Mouse (Mus musculus) cerebellum, adult 2 months (tissue): ENCODE measurements at regions not wholly inside any gene's neighbourhood (a gene's known extent, or its start where the extent isn't known, plus 50 kb on each side); places are given as distances from the start of the nearest gene placed in this dataset.

ENCODE experiments used
- DNase-seq, 2 experiments: peaks; one replicate each; pipeline ENCODE4 v3.0.0; 2021
- H3K27ac ChIP-seq: fragments of 200-500 bp; 2 replicates; pipeline ENCODE4 v1.5.1; 2012; ENCODE audit warnings: low read length, control low read depth, inconsistent platforms; ENCODE audit not compliant: insufficient read depth
- H3K27me3 ChIP-seq: fragments of 200-500 bp; 2 replicates; pipeline ENCODE4 v1.6.1; 2012; ENCODE audit warnings: inconsistent platforms, mild to moderate bottlenecking, low read length, moderate library complexity; ENCODE audit not compliant: control insufficient read depth, insufficient read depth
- H3K4me1 ChIP-seq: fragments of 200-500 bp; 2 replicates; pipeline ENCODE4 v1.6.1; 2011; ENCODE audit warnings: low read length; ENCODE audit not compliant: control insufficient read depth, insufficient read depth
- H3K4me3 ChIP-seq: fragments of 200-500 bp; replicated peaks from 2 replicates; pipeline ENCODE3; 2011; ENCODE audit warnings: mild to moderate bottlenecking, low read depth, low read length, control low read depth; ENCODE audit not compliant: insufficient read depth
- CTCF ChIP-seq: fragments of 200-500 bp; IDR thresholded peaks from 2 replicates; pipeline ENCODE4 v1.5.1; 2011; ENCODE audit warnings: low read depth, mild to moderate bottlenecking, control low read depth, low read length, moderate library complexity, borderline replicate concordance; ENCODE audit not compliant: insufficient read depth
- POLR2A ChIP-seq: fragments of 200-500 bp; IDR thresholded peaks from 2 replicates; pipeline ENCODE4 v1.6.1; 2011; ENCODE audit warnings: low read length, control low read depth, borderline replicate concordance; ENCODE audit not compliant: insufficient read depth
- WGBS: fragments of 180-500 bp; shearing (Covaris S2); methylation state at CpG from one replicate; pipeline ENCODE4 v1.1.7; 2018; 5-methylcytosine and 5-hydroxymethylcytosine counted together

- no peak overlapping the region for H3K27ac ChIP-seq
- DNase-seq, result no peak
- no peaks in the 10 kb centered on the region for H3K4me1 ChIP-seq
- no peak for TF ChIP-seq CTCF
- TF ChIP-seq POLR2A, result no peak
- no peaks in the 10 kb centered on the region for H3K27me3 ChIP-seq
- no peak overlapping the region for H3K4me3 ChIP-seq
- WGBS, result 78% methylated on average over 24 of the region's 24 CpGs
Observed at GRCm38 (mm10) chr13:57281941-57282710, 386.3 kb upstream of the Trpc7 start.

- WGBS, result 34% methylated on average over 3 of the region's 3 CpGs
- DNase-seq, result peak; percentile 33 to 34
- no peak overlapping the region for H3K27ac ChIP-seq
- no peaks in the 10 kb centered on the region for H3K4me1 ChIP-seq
- TF ChIP-seq CTCF, result peak; percentile 45; the same call in 1 of the 2 replicates
- no peak for TF ChIP-seq POLR2A
- no peak overlapping the region for H3K4me3 ChIP-seq
- H3K27me3 ChIP-seq, result no peaks in the 10 kb centered on the region
Observed at GRCm38 (mm10) chr13:57281504-57281903, 385.7 kb upstream of the Trpc7 start.

GRCm38 (mm10) chr13:57278580-57278979 is 382.8 kb upstream of the Trpc7 start:
- Histone ChIP-seq H3K27me3 (no peaks in the 10 kb centered on the region), H3K4me1 (no peaks in the 10 kb centered on the region), H3K4me3 (no peak overlapping the region), H3K27ac (no peak overlapping the region)
- peak; percentile 37; the same call in 1 of the 2 replicates for TF ChIP-seq CTCF
- no peak for TF ChIP-seq POLR2A
- DNase-seq, result no peak
- WGBS, result 13% methylated on average over 2 of the region's 2 CpGs

GRCm38 (mm10) chr13:57277076-57277475 is 381.3 kb upstream of the Trpc7 start:
- no peak overlapping the region for H3K27ac ChIP-seq
- H3K4me1 ChIP-seq, result no peaks in the 10 kb centered on the region
- no peak for TF ChIP-seq CTCF
- no peak for TF ChIP-seq POLR2A
- H3K4me3 ChIP-seq, result no peak overlapping the region
- no peaks in the 10 kb centered on the region for H3K27me3 ChIP-seq
- WGBS, result 27% methylated on average over 4 of the region's 4 CpGs
- DNase-seq, result peak in 1 of 2 experiments; percentile 48

- H3K4me3 ChIP-seq, result no peak overlapping the region
- H3K4me1 ChIP-seq, result no peaks in the 10 kb centered on the region
- no peaks in the 10 kb centered on the region for H3K27me3 ChIP-seq
- TF ChIP-seq CTCF (no peak), POLR2A (no peak)
- no peak overlapping the region for H3K27ac ChIP-seq
- WGBS, result 87% methylated on average over 11 of the region's 11 CpGs
- DNase-seq, result no peak
Observed at GRCm38 (mm10) chr13:57275871-57276270, 380.1 kb upstream of the Trpc7 start.

GRCm38 (mm10) chr13:57273593-57273992 is 377.8 kb upstream of the Trpc7 start:
- Histone ChIP-seq H3K4me1 (no peaks in the 10 kb centered on the region), H3K4me3 (no peak overlapping the region), H3K27me3 (no peaks in the 10 kb centered on the region), H3K27ac (no peak overlapping the region)
- TF ChIP-seq POLR2A (no peak), CTCF (no peak)
- no peak for DNase-seq
- 42% methylated on average over 3 of the region's 3 CpGs for WGBS

- DNase-seq, result peak; percentile 29 to 48
- H3K27me3 ChIP-seq, result no peaks in the 10 kb centered on the region
- WGBS, result 9% methylated on average over 8 of the region's 8 CpGs
- no peak overlapping the region for H3K4me3 ChIP-seq
- no peaks in the 10 kb centered on the region for H3K4me1 ChIP-seq
- TF ChIP-seq POLR2A (no peak), CTCF (peak; percentile 93)
- H3K27ac ChIP-seq, result no peak overlapping the region
Observed at GRCm38 (mm10) chr13:57269614-57270013, 373.8 kb upstream of the Trpc7 start.

- WGBS, result 6% methylated on average over 6 of the region's 6 CpGs
- H3K27me3 ChIP-seq, result no peaks in the 10 kb centered on the region
Observed at GRCm38 (mm10) chr13:57259920-57260319, 364.1 kb upstream of the Trpc7 start.

More at GRCm38 (mm10) chr13:57259920-57260319, 364.1 kb upstream of the Trpc7 start:
- TF ChIP-seq POLR2A (no peak), CTCF (peak; percentile 94)
- no peak overlapping the region for H3K4me3 ChIP-seq
- no peak overlapping the region for H3K27ac ChIP-seq
- no peaks in the 10 kb centered on the region for H3K4me1 ChIP-seq
- DNase-seq, result peak; percentile 67 to 85
